Mouse (Mus musculus) left cerebral cortex, postnatal 25 days (tissue): ENCODE data around the gene Mafg. TPM values are rescaled to one million over a fixed set of nuclear protein-coding genes. Genes with fewer than 3 reads are reported as not detected.
"Not testable (repeated sequence)": the region's sequence is repeated elsewhere in the genome, so short reads cannot be mapped to it uniquely, and the experiment has no call there.

Source experiments
- DNase-seq, 2 experiments: peaks; one replicate each; pipeline ENCODE4 v3.0.0; 2022; ENCODE audit warnings: low spot score in 2 of 2, mixed read lengths in 1 of 2
- intact Hi-C: fragments of 180-260 bp; cut with DNase I; formaldehyde crosslinking; loops from one replicate; pipeline ENCODE4 v1.15.1; 2025
- total RNA-seq, 2 experiments: library from RNA; stranded (reverse); gene quantifications; 2 replicates each; pipeline ENCODE4 v1.2.3; 2021

Gene Mafg
- total RNA-seq, 2 experiments from 2014 or later, result 91.5 to 98.4 TPM

DNA sequence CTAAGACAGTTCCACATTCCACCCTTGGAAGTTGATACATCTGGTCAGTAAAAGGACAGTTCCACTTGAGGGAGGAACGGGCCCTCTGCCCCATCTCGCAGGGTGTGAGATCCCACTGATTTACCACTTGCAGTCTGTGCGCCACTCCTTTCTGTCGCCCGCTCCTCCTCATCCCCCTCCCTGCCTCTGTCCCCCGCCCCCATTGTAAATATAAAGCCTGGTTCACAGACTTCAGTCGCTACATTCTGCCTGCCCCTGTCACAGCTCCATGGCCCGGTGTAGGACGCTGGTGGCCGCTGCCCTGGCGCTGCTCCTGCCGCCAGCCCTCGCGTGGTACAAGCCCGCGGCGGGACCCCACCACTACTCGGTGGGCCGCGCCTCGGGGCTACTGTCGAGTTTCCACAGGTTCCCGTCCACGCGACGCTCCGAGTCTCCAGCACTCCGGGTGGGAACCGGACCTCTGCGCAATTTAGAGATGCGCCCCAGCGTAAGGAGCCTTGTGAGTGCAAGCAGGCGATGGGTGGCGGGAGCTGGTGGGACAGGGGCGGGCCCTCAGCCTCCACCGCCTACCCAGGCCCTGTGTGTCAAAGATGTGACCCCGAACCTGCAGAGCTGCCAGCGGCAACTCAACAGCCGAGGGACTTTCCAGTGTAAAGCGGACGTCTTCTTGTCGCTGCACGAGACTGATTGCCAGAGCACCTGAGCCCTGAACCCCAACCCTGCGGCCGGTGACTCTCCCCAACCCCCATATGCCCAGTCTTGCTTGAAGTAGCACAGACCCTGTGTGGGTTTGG, 25.0 kb downstream of the Mafg start, which contains the start of gene Npb:
TSS of gene Npb (plus strand) at position 237 of the 794 bp plus-strand sequence.
- no peak for DNase-seq
- intact Hi-C loops, result no loop called here

DNA sequence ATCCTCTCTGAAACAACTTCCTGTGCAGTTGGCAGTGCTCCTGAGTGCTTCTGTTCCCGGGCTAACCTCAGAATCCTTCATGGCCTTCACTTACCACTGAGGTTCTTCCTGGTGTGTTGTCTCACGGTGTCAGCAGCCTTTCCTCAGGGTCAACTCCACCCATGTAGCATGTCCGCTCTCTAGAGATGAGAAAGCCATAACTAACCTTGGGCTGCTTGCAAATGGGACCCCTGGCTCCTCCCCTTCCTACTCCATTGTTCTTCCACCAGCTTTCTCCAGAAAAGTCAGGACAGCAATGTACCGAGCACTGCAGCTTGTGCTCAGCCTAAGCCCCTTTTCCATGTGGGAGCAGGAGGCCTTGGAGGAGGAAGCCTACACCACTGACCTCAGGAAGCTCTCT, 26.6 kb downstream of the Mafg start:
- intact Hi-C loops, result no loop called here
- DNase-seq, result no peak

DNA sequence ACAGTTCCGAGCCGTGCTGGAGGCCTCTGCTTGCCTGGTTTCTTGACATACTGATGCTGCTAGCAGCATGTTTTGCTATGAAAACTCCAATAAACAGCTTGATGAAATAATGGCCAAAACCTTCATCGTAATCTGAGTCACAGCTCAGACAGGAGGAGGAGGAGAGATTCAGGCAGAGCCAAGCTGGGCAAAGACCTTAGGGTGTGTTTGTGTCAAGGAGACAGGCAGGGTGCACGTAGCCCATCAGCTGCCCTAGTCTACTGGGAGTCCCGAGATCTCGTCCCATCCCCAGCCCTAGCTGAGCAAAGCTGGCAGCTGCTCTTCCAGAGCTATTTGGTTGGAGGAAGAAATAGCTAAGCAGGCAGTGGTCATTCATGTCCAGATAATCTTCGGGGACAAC, 27.7 kb downstream of the Mafg start:
- no peak for DNase-seq
- intact Hi-C loops, result no loop called here

DNA sequence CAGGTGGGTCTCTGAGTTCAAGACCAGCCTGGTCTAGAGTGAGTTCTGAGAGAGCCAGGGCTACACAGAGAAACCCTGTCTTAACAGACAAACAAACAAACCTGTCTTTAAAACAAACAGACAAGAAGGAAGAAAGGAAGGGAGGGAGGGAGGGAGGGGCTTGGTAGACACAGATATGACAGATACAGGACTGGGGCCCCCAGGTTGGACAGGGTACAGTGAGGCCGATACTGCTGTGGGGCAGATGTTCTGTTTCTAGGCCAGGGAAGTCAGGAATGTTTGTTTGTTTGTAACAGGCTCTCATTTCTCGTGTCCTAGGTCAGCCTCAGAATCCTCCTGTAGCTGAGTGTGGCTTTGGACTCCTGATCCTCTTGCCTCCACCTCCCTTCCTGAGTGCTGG, 29.9 kb downstream of the Mafg start:
- DNase-seq, result no peak
- intact Hi-C loops, result no loop called here

DNA sequence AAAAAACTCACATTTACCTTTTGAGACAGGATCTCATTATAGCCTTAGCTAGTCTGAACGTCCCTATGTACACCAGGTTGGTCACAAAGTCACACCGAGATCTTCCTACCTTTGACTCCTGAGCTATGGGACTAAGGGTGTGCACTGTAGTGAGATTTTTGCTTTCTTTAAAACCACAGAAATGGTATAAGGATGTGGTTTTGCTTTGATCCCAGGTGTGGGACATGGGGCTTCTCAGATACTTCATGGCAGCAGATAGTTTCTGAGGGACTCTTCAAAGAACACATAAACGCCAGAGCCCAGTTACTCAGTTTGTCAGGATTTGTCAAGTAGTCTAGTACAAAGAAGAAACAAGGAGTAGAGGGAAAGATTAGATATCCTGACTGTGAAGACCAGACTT, 32.7 kb downstream of the Mafg start:
- intact Hi-C loops, result no loop called here

DNA sequence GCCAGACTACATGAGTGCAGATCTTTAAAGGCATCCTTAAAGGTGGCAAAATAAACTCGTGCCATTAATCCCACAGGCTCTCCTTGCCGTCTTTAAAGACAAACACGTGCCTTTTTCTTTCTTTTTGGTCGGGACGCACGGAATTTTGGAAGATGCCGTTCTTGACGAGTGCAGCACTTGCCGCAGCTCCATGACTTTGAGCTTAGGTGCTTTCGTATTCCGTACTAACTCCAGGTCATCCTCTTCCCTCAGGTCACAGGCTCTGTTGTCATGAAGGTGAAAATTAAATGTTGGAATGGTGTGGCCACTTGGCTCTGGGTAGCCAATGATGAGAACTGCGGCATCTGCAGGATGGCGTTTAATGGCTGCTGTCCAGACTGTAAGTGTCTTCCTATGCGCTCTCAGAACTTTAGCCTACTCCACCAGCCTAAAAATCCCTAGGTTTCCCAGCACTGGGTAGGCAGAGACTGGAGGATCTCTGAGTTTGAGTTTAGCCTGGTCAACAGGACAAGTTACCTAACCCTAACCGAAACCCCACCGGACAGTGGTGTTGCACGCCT, 34.3 kb downstream of the Mafg start:
- intact Hi-C loops, result no loop called here
- DNase-seq, result no peak

More for the DNA sequence above, 32.7 kb downstream of the Mafg start:
- no peak for DNase-seq

DNA sequence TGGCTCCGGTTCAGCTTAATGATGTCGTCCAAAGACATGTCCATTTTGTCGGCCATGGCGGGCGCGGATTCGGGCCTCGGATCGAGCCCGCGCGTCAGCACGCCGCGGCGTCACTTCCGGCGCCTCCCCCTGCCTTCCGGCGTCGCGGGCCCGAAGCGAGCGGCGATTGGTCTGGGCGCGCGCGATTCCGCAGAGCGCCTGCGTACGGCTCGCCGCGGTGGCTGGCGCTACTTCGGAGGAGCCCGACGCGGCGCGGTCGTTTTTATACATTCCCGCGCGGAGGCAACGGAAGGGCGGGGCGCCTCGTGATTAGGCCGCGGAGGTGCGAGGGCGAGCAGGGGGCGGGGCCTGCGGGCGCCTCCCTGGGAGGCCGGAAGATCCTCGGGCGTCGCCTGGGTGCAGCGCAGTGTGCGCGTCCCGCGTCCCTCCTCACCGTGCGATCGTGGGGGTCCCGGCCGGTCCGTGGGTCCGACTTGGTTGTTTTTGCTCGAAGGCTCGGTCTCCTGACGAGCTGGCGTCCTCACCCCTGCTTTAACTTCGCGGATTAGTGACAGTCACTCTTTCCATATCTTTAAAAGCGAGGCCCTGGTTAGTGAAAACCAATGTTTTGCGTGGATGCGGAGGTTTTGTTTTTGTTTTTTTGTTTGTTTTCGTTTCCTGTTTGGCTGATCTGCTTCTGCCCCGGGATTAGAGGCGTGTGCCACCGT, 35.0 kb downstream of the Mafg start, which contains the start of the genes Alyref and Anapc11:
TSS of gene Alyref (minus strand) at position 83 of the 707 bp plus-strand sequence.
TSS of gene Anapc11 (plus strand) at position 139 of the 707 bp plus-strand sequence.
- DNase-seq, result peak; percentile 95 to 96
- intact Hi-C loops, result no loop called here

DNA sequence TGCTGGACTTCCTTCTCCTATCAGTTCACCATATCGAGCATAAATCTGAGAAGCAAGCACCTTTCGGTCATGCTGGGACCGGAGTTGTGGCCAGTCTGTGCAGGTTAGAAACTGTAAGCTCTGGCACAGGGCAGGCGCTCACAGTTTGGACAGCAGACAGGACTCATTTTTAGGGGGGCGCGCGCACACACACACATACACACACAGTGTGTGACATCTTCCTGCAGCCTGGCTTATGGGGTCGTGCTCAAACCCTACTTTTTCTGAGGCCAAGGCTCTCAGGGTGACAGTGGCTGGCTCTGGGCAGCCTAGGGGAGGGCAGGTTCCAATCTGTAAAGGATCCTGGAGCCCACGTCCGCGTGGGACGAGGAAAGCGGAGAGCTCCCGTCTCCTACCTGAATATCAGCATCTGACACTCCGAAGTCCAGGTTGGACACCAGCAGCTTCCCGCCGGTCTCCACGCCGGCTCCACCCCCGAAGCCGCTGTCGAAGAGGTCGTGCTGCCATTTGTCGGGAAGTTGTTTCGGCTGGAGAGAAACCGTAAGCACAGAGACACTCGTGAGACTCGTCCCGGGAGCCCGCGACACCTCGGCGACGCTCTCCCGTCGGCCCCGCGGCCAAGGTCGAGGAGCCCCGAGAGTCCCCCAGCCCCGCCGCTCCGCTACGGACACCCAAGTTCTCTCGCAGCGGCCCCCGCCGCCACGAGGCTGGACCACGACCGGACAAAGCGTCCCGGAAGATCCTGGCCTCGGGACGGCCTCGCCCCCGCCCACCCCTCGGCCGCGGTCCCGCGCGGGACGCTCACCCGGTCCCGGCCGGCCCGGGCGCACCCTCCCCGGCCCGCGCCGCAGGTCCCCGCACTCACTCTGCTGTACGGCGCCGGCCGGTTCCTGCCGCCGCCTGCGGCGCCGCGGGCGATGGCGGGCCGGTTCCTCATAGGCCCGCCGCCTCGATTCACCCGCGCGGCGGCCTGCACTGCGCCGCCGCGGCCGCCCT, 35.9 kb downstream of the Mafg start:
- no peak for DNase-seq
- intact Hi-C loops, result no loop called here

DNA sequence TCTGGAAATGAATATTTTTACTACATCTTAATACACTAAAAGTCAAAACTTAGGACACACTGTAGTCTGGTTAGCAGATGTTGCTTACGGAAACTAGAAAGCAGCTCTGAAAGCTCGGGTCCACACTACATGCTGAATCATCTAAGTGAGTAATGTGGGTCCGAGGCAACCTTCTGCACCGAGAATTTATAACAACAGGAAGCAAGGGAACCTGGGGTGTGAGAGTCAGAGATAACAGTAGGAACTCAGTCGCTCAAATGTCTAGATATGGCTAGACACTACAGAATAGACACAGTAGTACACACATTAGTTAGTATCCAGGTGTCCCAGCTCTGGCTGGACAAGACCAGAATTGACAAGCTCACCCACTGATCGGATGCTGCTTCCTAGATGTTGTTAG, 44.9 kb downstream of the Mafg start:
- intact Hi-C loops, result no loop called here
- no peak for DNase-seq

DNA sequence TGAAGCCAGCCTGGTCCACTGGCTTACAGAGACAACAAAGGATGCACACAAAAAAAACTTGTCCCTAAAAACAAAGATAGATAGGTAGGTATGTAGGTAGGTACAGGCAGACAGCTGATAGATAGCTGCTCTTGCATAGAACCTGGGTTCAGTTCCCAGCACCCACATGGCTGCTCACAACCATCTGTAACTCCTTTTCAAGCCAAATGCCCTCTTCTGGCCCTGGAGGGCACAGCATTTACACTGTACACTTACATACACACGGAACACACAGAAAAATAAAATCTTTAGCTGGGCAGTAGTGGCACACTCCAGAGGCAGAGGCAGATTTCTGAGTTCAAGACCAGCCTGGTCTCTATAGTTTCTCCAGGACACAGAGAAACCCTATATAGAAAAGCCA, 49.5 kb downstream of the Mafg start:
- DNase-seq, result no peak
- intact Hi-C loops, result no loop called here

DNA sequence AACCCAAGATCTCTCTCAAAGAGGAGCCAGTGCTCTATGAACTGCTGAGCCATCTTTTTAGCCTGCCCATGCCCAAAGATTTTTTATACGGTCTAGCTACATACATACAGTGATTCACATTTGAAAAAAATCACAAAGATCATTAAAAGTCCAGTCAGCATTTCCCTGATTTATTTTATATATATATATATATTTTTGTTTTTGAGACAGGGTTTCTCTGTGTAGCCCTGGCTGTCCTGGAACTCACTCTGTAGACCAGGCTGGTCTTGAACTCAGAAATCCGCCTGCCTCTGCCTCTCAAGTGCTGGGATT, 50.5 kb downstream of the Mafg start:
- DNase-seq, intact Hi-C loops: not testable (repeated sequence)

DNA sequence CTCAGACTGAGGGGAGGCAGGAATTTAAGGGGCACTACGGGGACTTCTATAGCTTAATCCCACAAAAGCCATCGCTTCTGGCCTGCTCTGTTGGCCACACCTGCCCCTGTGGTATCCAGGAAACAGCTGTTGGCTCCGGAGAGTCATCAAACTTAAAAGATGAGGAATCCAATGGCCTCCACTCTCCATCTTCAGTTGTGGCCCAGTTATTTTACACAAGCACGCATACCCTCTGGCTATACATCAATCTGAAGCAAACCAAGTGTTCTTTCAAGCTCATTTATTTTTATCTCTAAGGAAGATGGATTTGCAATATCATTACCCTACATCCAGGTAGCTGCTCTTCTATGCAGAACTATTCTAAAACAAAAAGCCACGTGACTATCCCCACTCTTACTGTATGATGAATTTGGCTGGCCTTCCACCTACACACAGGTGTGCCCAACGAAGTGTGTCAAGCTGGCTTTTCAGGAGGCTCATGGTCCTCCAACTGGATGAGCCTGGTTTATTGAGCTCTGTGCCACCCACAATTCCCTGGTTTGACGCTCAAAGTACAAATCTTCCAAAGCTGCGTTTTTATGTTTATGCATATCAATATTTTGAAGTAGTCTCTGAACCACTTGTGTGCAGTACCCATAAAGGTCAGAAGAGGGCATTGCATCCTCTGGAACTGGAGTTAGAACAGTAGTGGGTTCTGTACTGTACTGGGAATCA, 51.0 kb downstream of the Mafg start:
- peak in 1 of 2 experiments; percentile 24 for DNase-seq
- intact Hi-C loops, result no loop called here

DNA sequence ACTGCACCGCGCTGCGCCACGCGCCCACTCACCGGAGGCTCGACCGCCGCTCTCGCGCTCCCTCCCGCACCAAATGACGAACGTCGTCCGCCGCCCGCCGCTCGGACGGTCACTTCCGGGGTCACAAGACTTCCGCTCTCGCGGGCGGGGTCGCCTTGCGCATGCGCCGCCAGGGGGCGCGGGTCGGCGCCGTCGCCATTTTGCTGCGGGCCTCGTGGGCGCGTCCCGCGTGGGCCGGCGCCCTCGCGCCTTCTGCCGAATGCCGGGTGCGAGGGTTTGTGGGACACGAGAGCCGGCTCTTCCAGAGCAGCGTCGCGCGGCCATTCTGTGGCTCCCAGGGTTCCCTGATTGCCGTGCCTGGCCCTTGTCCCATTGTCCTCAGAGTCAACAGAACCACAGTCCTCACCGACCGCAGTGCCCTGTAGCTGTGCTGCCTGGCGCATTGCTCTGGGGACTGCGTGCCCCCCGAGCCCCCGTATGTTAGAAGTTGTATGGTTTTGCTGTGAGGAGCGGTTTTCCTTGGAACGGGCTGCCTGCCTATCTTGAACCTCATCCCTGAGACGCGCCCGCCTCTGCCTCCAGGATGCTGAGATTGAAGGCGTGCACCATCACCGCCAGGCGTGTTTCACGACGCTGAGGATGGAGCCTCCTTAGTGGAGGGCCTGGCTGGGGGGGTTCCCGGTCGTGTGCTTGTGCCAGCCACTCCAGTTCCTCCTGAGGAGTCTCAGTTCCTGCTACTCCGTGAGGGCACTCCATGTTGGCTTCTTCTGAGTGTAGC, 51.7 kb downstream of the Mafg start, which contains the start of gene Arhgdia:
TSS of gene Arhgdia (minus strand) at position 135 of the 778 bp plus-strand sequence.
- DNase-seq, result peak; percentile 90 to 92
- intact Hi-C loops, result loop anchor here (1.0 to 2.0 kb wide), 3 partner anchors 8 to 131 kb away; partner anchors contain the start of genes Cenpx, Lrrc45 and P4hb

DNA sequence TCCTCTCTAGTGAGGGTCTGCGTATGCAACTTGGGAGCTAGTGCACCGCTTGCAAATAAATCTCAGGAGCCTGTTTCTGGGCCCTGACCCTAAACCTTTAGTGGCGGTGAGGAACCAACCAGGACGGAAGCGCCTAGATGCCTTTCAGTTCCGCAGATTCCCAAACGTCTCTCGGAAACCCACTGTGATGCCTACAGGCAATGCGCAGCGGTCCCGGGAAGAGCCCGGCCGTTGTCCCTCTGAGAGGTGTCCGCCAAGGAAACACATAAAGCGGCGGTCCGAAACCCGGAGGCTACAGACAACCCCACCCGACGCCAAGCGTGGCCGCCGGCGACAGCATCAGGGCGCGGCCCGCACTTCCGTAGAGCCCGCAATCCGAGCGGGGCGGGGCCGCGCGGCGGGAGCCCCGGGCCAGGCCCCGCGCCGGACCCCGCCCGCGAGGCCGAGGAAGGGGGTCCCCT, 52.5 kb downstream of the Mafg start:
- intact Hi-C loops, result loop anchor here (1.0 to 2.0 kb wide), 3 partner anchors 8 to 132 kb away; partner anchors contain the start of genes Cenpx, Lrrc45 and P4hb
- peak; percentile 38 to 52 for DNase-seq

DNA sequence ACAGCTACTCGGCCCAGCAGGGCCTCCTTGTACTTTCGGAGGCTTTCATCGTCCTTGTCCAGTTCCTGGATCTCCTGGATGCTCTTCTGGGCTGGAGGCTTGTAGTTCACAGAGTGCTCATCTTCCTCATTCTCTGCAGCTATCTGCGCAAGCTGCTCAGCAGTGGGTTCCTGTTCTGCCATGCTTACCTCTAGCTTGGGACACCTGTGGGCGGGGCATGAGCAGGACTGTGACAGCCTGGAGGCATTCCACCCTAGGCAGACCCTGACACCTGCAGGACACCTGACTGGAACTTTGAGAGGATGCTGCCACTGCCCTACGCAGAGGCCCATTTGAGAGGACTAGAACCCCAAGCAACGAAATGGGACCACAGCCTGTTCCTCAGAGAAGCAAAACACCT, 53.2 kb downstream of the Mafg start:
- DNase-seq, result peak; percentile 16 to 21
- intact Hi-C loops, result loop anchor here (2.0 kb wide), 2 partner anchors 61 to 133 kb away; partner anchors contain the start of genes Cenpx and Lrrc45

DNA sequence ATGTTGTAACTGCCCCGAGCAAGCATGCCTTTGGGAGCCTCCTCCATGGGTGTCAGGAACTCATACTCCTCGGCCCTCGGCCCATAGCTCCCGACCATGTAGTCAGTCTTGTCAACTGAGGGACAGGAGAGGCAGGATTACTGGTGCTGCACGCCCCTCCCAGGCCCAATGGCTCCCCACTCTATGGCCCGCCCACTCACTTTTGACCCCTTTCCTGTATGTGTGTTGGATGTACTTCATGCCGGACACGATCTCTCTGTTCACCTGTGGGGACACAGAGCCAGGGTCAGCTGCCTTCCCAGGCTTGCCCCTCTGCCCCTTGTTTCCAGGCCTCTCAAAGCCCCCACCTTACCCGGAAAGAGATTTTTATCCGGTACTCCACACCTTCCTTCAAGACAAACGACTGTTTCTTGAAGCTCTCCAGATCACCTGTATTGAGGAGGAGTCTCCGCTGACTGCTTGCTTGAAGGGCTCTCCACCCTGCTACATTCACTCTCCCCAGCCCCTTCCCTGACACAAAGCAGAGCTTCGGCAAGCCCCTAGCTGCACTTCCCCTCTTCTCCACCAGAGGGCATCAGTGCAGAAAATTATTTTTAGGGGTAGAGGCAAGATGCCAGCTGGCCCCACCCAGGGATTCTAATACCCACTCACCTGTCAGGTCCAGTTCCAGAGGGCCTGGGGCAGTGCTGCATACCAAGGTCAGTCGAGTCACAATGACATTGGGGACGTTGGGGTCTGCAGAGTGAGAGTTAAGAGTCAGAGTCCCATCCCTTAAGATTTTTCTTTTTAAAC, 53.9 kb downstream of the Mafg start:
- peak; percentile 62 to 67 for DNase-seq
- intact Hi-C loops, result loop anchor here (2.0 kb wide), 2 partner anchors 61 to 133 kb away; partner anchors contain the start of genes Cenpx and Lrrc45
